Mouse (Mus musculus) MEL (cell line): ENCODE data around the gene Rpl5.

ENCODE experiments used
- CHD2 ChIP-seq: IDR thresholded peaks from 2 replicates; pipeline ENCODE4 v1.6.1; 2011; ENCODE audit warnings: low read length, improper control_type of control experiment
- CTCF ChIP-seq, 3 experiments: IDR thresholded peaks in 2 of 3; conservative IDR thresholded peaks in 1 of 3; 2 replicates each; pipeline ENCODE4 v1.5.1; 2011 to 2012; ENCODE audit warnings: low read length in 3 of 3, low read depth in 2 of 3, mild to moderate bottlenecking in 2 of 3, improper control_type of control experiment in 1 of 3, inconsistent platforms in 1 of 3, mixed read lengths in 1 of 3, moderate library complexity in 1 of 3; ENCODE audit not compliant: control insufficient read depth in 1 of 3, insufficient read depth in 1 of 3, poor library complexity in 1 of 3, severe bottlenecking in 1 of 3
- E2F4 ChIP-seq: IDR thresholded peaks from 2 replicates; pipeline ENCODE4 v1.6.1; 2011; ENCODE audit warnings: low read depth, low read length, improper control_type of control experiment, borderline replicate concordance
- ELF1 ChIP-seq: IDR thresholded peaks from 2 replicates; pipeline ENCODE4 v1.6.1; 2014; ENCODE audit warnings: low read depth, mild to moderate bottlenecking, inconsistent platforms, low read length, improper control_type of control experiment, moderate library complexity
- EP300 ChIP-seq, 2 experiments: IDR thresholded peaks; 2 replicates each; pipeline ENCODE4 v1.6.1; 2011; ENCODE audit warnings: improper control_type of control experiment in 2 of 2, low read length in 2 of 2, low read depth in 1 of 2, mild to moderate bottlenecking in 1 of 2
- GABPA ChIP-seq: IDR thresholded peaks from 2 replicates; pipeline ENCODE4 v1.6.1; 2012; ENCODE audit warnings: low read depth, mild to moderate bottlenecking, inconsistent platforms, low read length, improper control_type of control experiment, moderate library complexity
- HCFC1 ChIP-seq: IDR thresholded peaks from 2 replicates; pipeline ENCODE4 v1.6.1; 2012; ENCODE audit warnings: low read depth, mild to moderate bottlenecking, inconsistent platforms, low read length, improper control_type of control experiment, moderate library complexity
- NELFE ChIP-seq: IDR thresholded peaks from 2 replicates; pipeline ENCODE4 v1.6.1; 2011; ENCODE audit warnings: low read depth, low read length, improper control_type of control experiment
- POLR2A ChIP-seq, 2 experiments: IDR thresholded peaks; 2 replicates each; pipeline ENCODE4 v1.6.1; 2011 to 2012; ENCODE audit warnings: low read length in 2 of 2, mild to moderate bottlenecking in 2 of 2, control low read depth in 1 of 2, improper control_type of control experiment in 1 of 2, low read depth in 1 of 2, moderate library complexity in 1 of 2; ENCODE audit not compliant: control insufficient read depth in 1 of 2, insufficient read depth in 1 of 2, poor library complexity in 1 of 2
- UBTF ChIP-seq: IDR thresholded peaks from 2 replicates; pipeline ENCODE4 v1.6.1; 2012; ENCODE audit warnings: low read depth, mild to moderate bottlenecking, inconsistent platforms, low read length, improper control_type of control experiment, moderate library complexity, borderline replicate concordance; ENCODE audit not compliant: insufficient read depth
- USF1 ChIP-seq: IDR thresholded peaks from 2 replicates; pipeline ENCODE4 v1.6.1; 2014; ENCODE audit warnings: low read depth, mild to moderate bottlenecking, inconsistent platforms, low read length, improper control_type of control experiment, moderate library complexity

DNA sequence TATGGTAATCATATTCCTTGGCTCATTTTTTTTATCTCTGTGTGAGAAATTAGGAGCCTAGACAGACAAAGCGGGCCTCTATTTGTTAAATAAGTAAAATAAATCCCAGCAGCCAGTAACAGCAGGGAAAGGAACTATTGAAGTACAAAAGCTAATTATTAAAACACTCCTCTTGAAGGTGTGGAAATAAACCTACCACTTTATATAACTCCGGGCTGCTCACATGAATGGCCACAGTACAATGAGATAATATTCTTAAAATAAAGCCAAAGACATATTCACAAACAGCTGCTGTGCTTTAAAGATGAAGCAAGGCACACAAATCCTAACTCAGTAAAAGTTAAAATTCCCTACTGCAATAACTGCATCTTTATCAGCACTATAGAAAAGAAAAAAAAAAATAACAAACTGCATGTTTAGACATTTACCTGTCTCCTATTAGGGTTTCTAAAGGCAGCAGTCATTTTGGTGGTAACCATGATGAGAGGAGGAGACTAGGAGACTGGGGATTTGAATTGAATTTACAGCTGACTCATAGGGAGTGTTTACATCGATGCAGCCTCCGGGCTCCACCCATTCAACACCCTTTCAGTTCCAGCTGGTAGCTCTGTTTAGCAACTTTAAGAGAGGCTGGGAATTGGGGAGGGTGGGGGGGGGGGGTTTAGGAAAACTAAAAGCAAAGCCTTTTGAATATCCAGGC lies 25.6 kb upstream of the Rpl5 start, which contains the start of gene Evi5:
- TF ChIP-seq CHD2 (no peak), CTCF (IDR thresholded peaks at IDR 0.05 in 2 of 3, conservative IDR thresholded peaks at IDR 0.05 in 1 of 3; ENCODE audit: control insufficient read depth in 1 of 3, insufficient read depth in 1 of 3, low read depth in 2 of 3, low read length in 3 of 3, poor library complexity in 1 of 3, severe bottlenecking in 1 of 3) (no peak), POLR2A (IDR thresholded peaks at IDR 0.05; ENCODE audit: control insufficient read depth in 1 of 2, insufficient read depth in 1 of 2, low read depth in 1 of 2, low read length in 2 of 2, poor library complexity in 1 of 2) (no peak), EP300 (IDR thresholded peaks at IDR 0.05; ENCODE audit: low read depth in 1 of 2, low read length in 2 of 2) (no peak; a peak in 2 of 4 replicates), UBTF (no peak), GABPA (no peak), NELFE (no peak), USF1 (no peak), HCFC1 (no peak), ELF1 (no peak), E2F4 (no peak)
